Mouse (Mus musculus) naive thymus-derived CD4-positive, alpha-beta T cell, adult 5 months (primary cell): ENCODE data around the gene Ccdc27. TPM values are rescaled to one million over a fixed set of nuclear protein-coding genes. Genes with fewer than 3 reads are reported as not detected.

Experiments used
- polyA plus RNA-seq: library from polyadenylated mRNA; unstranded; fragments of 100-300 nt; shearing (Covaris generic); gene quantifications from one replicate; pipeline ENCODE4 v1.2.1, GENCODE M21; 2017

Ccdc27 gene
- polyA plus RNA-seq = not detected

DNA sequence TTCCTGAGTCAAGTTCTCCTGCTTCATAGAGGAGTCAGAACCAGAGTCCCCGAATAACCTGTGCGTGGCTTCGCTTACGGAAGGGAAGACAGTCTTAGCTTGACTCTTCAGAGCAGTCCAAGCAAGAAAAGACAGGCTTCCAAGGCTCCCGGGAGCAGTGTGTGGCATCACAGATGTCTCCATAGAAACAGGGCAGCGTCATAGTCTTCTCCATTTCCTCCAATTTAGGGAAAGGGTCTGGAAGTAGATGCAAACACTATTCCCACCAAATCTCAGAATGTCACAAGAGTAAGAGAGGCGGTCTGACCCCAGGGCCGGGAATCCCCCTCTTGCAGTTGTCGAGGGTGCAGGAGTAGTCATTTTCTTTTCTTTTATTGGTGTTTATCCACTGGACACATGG is at the start of gene Ccdc27:
TSS of gene Ccdc27 (minus strand) at position 101 of the 400 bp plus-strand sequence.

DNA sequence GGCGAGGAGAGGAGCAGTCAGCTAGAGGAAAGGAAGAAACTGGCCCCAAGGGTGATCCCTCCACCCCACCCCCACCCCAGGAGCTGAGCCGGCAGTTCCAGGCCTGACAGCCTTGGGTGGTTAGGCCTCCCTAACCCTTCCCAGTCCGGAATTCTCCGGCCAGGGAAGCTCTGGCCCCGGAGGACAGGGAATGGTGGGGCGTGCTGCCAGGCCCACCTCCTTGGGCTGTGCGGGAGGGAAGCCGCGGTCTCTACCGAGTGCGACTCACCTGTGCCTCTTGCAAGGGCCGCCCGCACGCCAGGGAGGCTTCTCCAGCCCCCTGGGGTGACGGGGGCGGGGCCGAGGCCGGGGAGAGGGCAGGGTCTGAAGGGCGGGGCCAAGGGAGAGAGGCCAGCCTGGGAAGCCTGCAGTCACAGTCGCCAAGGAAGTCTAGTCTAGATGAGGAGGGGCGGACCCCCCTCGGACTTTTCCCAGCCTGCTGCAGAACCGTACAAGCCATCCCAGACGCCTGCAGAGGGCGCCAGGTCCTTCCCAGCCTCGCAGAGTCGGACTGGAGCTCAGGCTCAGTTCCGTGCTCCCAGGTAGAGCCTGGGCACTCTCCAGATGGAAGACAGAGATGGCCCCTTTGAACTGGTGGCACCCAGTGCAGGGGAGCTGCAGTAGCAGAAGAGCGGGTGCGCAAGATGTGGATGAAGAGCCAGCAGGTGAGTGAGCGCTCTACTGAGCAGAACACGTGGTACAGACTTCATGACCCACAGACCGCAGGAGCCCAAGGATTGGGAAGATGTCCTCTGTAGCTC is 16.6 kb downstream of the Ccdc27 start, which contains the start of gene Smim1:
TSS of gene Smim1 (minus strand) at position 590 of the 800 bp plus-strand sequence.

GRCm38 (mm10) chr4:154011646-154012089 is 30.8 kb downstream of the Ccdc27 start, which contains the start of gene Lrrc47:
Gene Lrrc47, plus strand, starts transcription at chr4:154011731.

Other genes starting within 250 kb of the Ccdc27 start
- gene A430005L14Rik, start 85.4 kb downstream of the Ccdc27 start, polyA plus RNA-seq = 38.0 TPM
- gene Dffb, start 67.6 kb downstream of the Ccdc27 start, polyA plus RNA-seq = 29.8 TPM
- gene Cep104, start 67.5 kb downstream of the Ccdc27 start, polyA plus RNA-seq = 12.9 TPM
- 58.5 TPM for gene Lrrc47, start 30.9 kb downstream of the Ccdc27 start, polyA plus RNA-seq
- not detected for gene Smim1, start 16.4 kb downstream of the Ccdc27 start, polyA plus RNA-seq
- gene Trp73, start 97.5 kb upstream of the Ccdc27 start, polyA plus RNA-seq = not detected
- 33.0 TPM for gene Wrap73, start 99.7 kb upstream of the Ccdc27 start, polyA plus RNA-seq
- 484 TPM for gene Tprgl, start 118.0 kb upstream of the Ccdc27 start, polyA plus RNA-seq
- gene Megf6, start 128.1 kb upstream of the Ccdc27 start, polyA plus RNA-seq = 0.10 TPM